Mouse (Mus musculus) lung, adult 18-20 months (tissue): ENCODE measurements around the gene Tvp23a.

Experiments used
- DNase-seq, 2 experiments: peaks; one replicate each; pipeline ENCODE4 v3.0.0; 2022; ENCODE audit warnings: mixed read lengths in 2 of 2

The Tvp23a gene

GRCm38 (mm10) chr16:10452445-10452896 lies 5.3 kb upstream of the Tvp23a start:
- peak; percentile 95 to 96 for DNase-seq

GRCm38 (mm10) chr16:10451906-10452305 lies 4.7 kb upstream of the Tvp23a start:
- no peak for DNase-seq

- no peak for DNase-seq
Measured at GRCm38 (mm10) chr16:10448931-10449330, 1.8 kb upstream of the Tvp23a start.

- no peak for DNase-seq
Measured at GRCm38 (mm10) chr16:10447781-10448180, 619 bp upstream of the Tvp23a start.

- DNase-seq: no peak
Measured at GRCm38 (mm10) chr16:10446573-10447263, 444 bp downstream of the Tvp23a start.

GRCm38 (mm10) chr16:10443723-10444122 lies 3.4 kb downstream of the Tvp23a start:
- DNase-seq: no peak

GRCm38 (mm10) chr16:10441761-10442160 lies 5.4 kb downstream of the Tvp23a start:
- DNase-seq: no peak

- DNase-seq: no peak
Measured at GRCm38 (mm10) chr16:10441328-10441727, 5.8 kb downstream of the Tvp23a start.

- no peak for DNase-seq
Measured at GRCm38 (mm10) chr16:10438055-10438454, 9.1 kb downstream of the Tvp23a start.

- no peak for DNase-seq
Measured at GRCm38 (mm10) chr16:10436166-10436565, 11.0 kb downstream of the Tvp23a start.

GRCm38 (mm10) chr16:10433344-10433743 lies 13.8 kb downstream of the Tvp23a start:
- DNase-seq: no peak

- no peak for DNase-seq
Measured at GRCm38 (mm10) chr16:10432387-10432786, 14.8 kb downstream of the Tvp23a start.

GRCm38 (mm10) chr16:10431911-10432310 lies 15.3 kb downstream of the Tvp23a start:
- DNase-seq: no peak

- no peak for DNase-seq
Measured at GRCm38 (mm10) chr16:10420447-10421054, 26.6 kb downstream of the Tvp23a start.

GRCm38 (mm10) chr16:10417723-10418259 lies 29.4 kb downstream of the Tvp23a start:
- DNase-seq: no peak

- DNase-seq: no peak
Measured at GRCm38 (mm10) chr16:10416866-10417265, 30.3 kb downstream of the Tvp23a start.

GRCm38 (mm10) chr16:10415976-10416375 lies 31.2 kb downstream of the Tvp23a start:
- peak; percentile 51 to 58 for DNase-seq

GRCm38 (mm10) chr16:10411764-10412746 lies 35.1 kb downstream of the Tvp23a start, which contains the start of gene Nubp1:
Gene Nubp1, plus strand, starts transcription at chr16:10411948.
- peak; percentile 94 to 96 for DNase-seq

- peak; percentile 76 to 79 for DNase-seq
Measured at GRCm38 (mm10) chr16:10399160-10399559, 48.0 kb downstream of the Tvp23a start.

GRCm38 (mm10) chr16:10398755-10399154 lies 48.4 kb downstream of the Tvp23a start:
- DNase-seq: no peak

- DNase-seq: peak; percentile 59 to 71
Measured at GRCm38 (mm10) chr16:10394699-10395540, 52.2 kb downstream of the Tvp23a start, which contains the start of gene Tekt5. Gene Tekt5, minus strand, starts transcription at chr16:10395490.

GRCm38 (mm10) chr16:10392587-10392986 lies 54.6 kb downstream of the Tvp23a start:
- no peak for DNase-seq
